Mouse (Mus musculus): ENCODE results near the gene Hps6. TPM values are rescaled to one million over a fixed set of nuclear protein-coding genes. Genes with fewer than 3 reads are reported as not detected.
"Not testable (repeated sequence)": the region's sequence is repeated elsewhere in the genome, so short reads cannot be mapped to it uniquely, and the experiment has no call there.

The Hps6 gene
- total and polyA plus RNA-seq, 2 experiments from 2014 or later: 6.3 to 9.7 TPM

GRCm38 (mm10) chr19:45991171-45991570 lies 12.1 kb upstream of the Hps6 start:
- no peak overlapping the region for H3K4me2 ChIP-seq (ENCODE audit: low read depth, low read length)
- no peaks in the 10 kb centered on the region for H3K9me3 ChIP-seq (replicated peaks; ENCODE audit: control insufficient read depth, low read length)
- H3K27ac ChIP-seq (ENCODE audit: low read depth): no peak overlapping the region
- H3K36me3 ChIP-seq (replicated peaks; ENCODE audit: control insufficient read depth, insufficient read depth, low read length): 0 out of 2 replicates have a peak, but pooled peaks cover 7% of the 10 kb centered on the region
- 78% methylated on average over 3 of the region's 3 CpGs for WGBS
- no peaks in the 10 kb centered on the region for H3K4me1 ChIP-seq (ENCODE audit: control insufficient read depth, insufficient read depth)
- no peak overlapping the region for H3K4me3 ChIP-seq (ENCODE audit: low read depth, low read length)
- DNase-seq (ENCODE audit: low spot score) (no peak), ATAC-seq (ENCODE audit: insufficient read depth, low read depth) (no peak)
- H3K27me3 ChIP-seq (ENCODE audit: control insufficient read depth, insufficient read depth, low read length): no peaks in the 10 kb centered on the region
- H3K9ac ChIP-seq (replicated peaks; ENCODE audit: low read depth, low read length): no peak overlapping the region
- TF ChIP-seq EP300 (IDR thresholded peaks at IDR 0.05; ENCODE audit: low read depth) (no peak), CTCF (IDR thresholded peaks at IDR 0.05; ENCODE audit: low read depth) (no peak)

GRCm38 (mm10) chr19:45993441-45993840 lies 9.9 kb upstream of the Hps6 start:
- H3K4me1 ChIP-seq (ENCODE audit: control insufficient read depth, insufficient read depth); H3K36me3 ChIP-seq (replicated peaks; ENCODE audit: control insufficient read depth, insufficient read depth, low read length); H3K9ac ChIP-seq (replicated peaks; ENCODE audit: low read depth, low read length); H3K4me2 ChIP-seq (ENCODE audit: low read depth, low read length); H3K9me3 ChIP-seq (replicated peaks; ENCODE audit: control insufficient read depth, low read length); ATAC-seq (ENCODE audit: insufficient read depth, low read depth); H3K27me3 ChIP-seq (ENCODE audit: control insufficient read depth, insufficient read depth, low read length); H3K27ac ChIP-seq (ENCODE audit: low read depth); H3K4me3 ChIP-seq (ENCODE audit: low read depth, low read length); DNase-seq (ENCODE audit: low spot score): not testable (repeated sequence)
- 89% methylated on average over 6 of the region's 6 CpGs for WGBS

DNA sequence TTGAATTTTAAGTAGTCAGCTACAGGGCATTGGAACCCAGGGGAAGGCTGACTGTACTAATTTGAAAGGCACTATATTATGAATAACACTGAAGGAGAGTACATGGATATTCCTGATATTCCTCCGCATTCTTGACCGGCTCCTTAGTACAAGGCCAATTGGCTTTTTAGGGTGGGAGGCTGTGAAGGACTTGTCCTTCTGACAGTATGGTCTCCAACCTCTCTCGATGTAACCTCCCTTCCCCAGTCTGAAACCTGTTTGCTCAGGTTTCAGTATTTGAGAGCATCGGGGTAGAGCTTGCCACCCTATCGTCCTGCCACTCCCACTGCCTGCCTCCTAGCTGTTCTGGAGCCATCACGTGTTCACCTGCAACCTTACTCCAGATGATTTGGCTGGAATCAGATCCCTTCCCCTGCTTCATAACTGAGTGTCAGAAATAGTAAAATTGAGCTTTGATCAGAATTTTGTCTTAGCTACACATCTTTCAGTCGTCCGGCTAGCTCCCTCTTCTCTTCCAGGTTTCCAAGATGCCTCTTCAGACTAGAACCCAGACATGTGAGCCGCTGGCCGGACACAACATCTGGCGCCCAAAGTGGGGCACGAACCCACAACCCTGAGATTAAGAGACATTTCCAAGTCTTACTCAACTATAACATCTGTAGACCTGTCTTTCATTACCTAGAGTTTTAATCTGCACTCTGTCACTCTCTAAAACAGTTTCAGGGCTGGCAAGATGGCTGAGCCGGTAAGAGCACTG lies 9.1 kb upstream of the Hps6 start:
- 97% methylated on average over 13 of the region's 13 CpGs for WGBS
- Histone ChIP-seq H3K4me2 (ENCODE audit: low read depth, low read length) (no peak overlapping the region), H3K36me3 (replicated peaks; ENCODE audit: control insufficient read depth, insufficient read depth, low read length) (no peaks in the 10 kb centered on the region), H3K4me1 (ENCODE audit: control insufficient read depth, insufficient read depth) (0 out of 2 replicates have a peak, but pooled peaks cover 9% of the 10 kb centered on the region), H3K27ac (ENCODE audit: low read depth) (no peak overlapping the region), H3K9ac (replicated peaks; ENCODE audit: low read depth, low read length) (no peak overlapping the region), H3K4me3 (ENCODE audit: low read depth, low read length) (no peak overlapping the region), H3K27me3 (ENCODE audit: control insufficient read depth, insufficient read depth, low read length) (no peaks in the 10 kb centered on the region), H3K9me3 (replicated peaks; ENCODE audit: control insufficient read depth, low read length) (no peaks in the 10 kb centered on the region)
- DNase-seq (ENCODE audit: low spot score): no peak
- ATAC-seq (ENCODE audit: insufficient read depth, low read depth): no peak
- TF ChIP-seq EP300 (IDR thresholded peaks at IDR 0.05; ENCODE audit: low read depth) (no peak), CTCF (IDR thresholded peaks at IDR 0.05; ENCODE audit: low read depth) (no peak)

- no peak for DNase-seq (ENCODE audit: low spot score)
- 0 out of 2 replicates have a peak, but pooled peaks cover 9% of the 10 kb centered on the region for H3K4me1 ChIP-seq (ENCODE audit: control insufficient read depth, insufficient read depth)
These were observed 5.9 kb upstream of the Hps6 start for GRCm38 (mm10) chr19:45997365-45997764.

DNA sequence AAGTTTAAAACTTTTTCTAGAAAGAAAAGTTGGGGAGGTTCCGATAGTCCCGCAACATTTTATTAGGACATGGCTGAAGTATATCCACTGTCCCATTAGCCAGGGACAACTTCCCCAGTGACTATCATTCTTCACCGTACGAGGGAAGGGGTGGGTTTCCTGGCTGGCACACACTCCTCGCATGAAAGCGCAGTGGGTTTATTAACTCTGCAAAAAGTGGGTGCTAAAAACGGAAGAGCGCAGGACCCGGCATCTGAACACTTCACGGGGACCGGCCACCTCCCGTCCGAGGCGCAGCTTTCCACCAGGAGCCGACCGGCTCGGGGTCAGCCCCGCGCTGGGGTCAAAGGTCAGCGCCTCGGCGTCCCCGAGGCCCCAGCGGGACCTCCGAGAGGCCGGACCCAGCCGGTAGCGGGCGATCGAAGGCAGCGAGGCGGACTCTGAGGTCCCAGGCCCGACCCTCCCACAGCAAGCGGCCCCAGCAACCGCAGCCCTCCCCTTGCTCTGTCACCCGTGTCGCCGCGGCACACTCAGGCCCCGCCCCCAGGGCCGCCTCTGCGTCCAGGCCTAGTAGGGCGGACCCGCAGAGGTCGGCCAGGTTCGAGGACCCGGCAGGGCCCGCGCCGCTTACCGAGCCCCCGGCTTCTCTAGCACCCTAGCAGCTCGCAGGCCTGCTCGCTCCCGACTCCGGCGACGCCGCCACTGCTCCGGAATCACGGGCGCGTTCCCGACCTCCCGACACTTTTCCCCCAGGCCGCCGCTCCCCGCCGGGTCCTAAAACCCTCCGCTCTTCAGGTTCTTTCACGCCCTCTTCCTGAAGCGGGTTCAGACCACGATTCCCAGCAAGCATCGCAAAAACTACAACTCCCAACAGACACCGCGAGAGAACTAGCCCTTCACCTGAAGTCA lies 5.3 kb upstream of the Hps6 start, which contains the start of gene Armh3:
Gene Armh3, minus strand, starts transcription at position 704 of the 909 bp plus-strand sequence.
- 1% methylated on average over 74 of the region's 76 CpGs for WGBS
- peak; percentile 93 for ATAC-seq (ENCODE audit: insufficient read depth, low read depth)
- TF ChIP-seq CTCF (IDR thresholded peaks at IDR 0.05; ENCODE audit: low read depth): no peak; the same call in 1 of the 2 replicates
- TF ChIP-seq EP300 (IDR thresholded peaks at IDR 0.05; ENCODE audit: low read depth): peak; percentile 74; the same call in 1 of the 2 replicates

More at GRCm38 (mm10) chr19:45997365-45997764, 5.9 kb upstream of the Hps6 start:
- no peak for TF ChIP-seq CTCF (IDR thresholded peaks at IDR 0.05; ENCODE audit: low read depth)
- no peak for TF ChIP-seq EP300 (IDR thresholded peaks at IDR 0.05; ENCODE audit: low read depth)
- H3K4me2 ChIP-seq (ENCODE audit: low read depth, low read length): peak overlapping the region; percentile 80
- ATAC-seq (ENCODE audit: insufficient read depth, low read depth): no peak
- H3K27me3 ChIP-seq (ENCODE audit: control insufficient read depth, insufficient read depth, low read length): no peaks in the 10 kb centered on the region
- H3K36me3 ChIP-seq (replicated peaks; ENCODE audit: control insufficient read depth, insufficient read depth, low read length): no peaks in the 10 kb centered on the region
- H3K4me3 ChIP-seq (ENCODE audit: low read depth, low read length): peak overlapping the region; percentile 82
- WGBS: 54% methylated on average over 5 of the region's 5 CpGs
- H3K9ac ChIP-seq (replicated peaks; ENCODE audit: low read depth, low read length): peak overlapping the region; percentile 86
- H3K9me3 ChIP-seq (replicated peaks; ENCODE audit: control insufficient read depth, low read length): no peaks in the 10 kb centered on the region
- H3K27ac ChIP-seq (ENCODE audit: low read depth): peak overlapping the region; percentile 92

More for the DNA sequence above, 5.3 kb upstream of the Hps6 start, which contains the start of gene Armh3:
- Histone ChIP-seq H3K4me3 (ENCODE audit: low read depth, low read length) (peak within 1 kb of the TSS; percentile 82), H3K9me3 (replicated peaks; ENCODE audit: control insufficient read depth, low read length) (no peaks in the 10 kb centered on the region), H3K36me3 (replicated peaks; ENCODE audit: control insufficient read depth, insufficient read depth, low read length) (no peaks in the 10 kb centered on the region), H3K27ac (ENCODE audit: low read depth) (peak within 1 kb of the TSS; percentile 92), H3K4me1 (ENCODE audit: control insufficient read depth, insufficient read depth) (0 out of 2 replicates have a peak, but pooled peaks cover 9% of the 10 kb centered on the region), H3K9ac (replicated peaks; ENCODE audit: low read depth, low read length) (peak within 1 kb of the TSS; percentile 86), H3K27me3 (ENCODE audit: control insufficient read depth, insufficient read depth, low read length) (no peaks in the 10 kb centered on the region), H3K4me2 (ENCODE audit: low read depth, low read length) (peak within 1 kb of the TSS; percentile 80)
- peak; percentile 97 for DNase-seq (ENCODE audit: low spot score)

All from heart, postnatal 0 days (tissue).